Mouse (Mus musculus) 3T3-L1 (cell line): ENCODE measurements around the gene Zfp446.

Source experiments
- DNase-seq: peaks from one replicate; pipeline ENCODE4 v3.0.0-alpha.2; 2015; ENCODE audit warnings: low read depth, low spot score

Gene Zfp446

DNA sequence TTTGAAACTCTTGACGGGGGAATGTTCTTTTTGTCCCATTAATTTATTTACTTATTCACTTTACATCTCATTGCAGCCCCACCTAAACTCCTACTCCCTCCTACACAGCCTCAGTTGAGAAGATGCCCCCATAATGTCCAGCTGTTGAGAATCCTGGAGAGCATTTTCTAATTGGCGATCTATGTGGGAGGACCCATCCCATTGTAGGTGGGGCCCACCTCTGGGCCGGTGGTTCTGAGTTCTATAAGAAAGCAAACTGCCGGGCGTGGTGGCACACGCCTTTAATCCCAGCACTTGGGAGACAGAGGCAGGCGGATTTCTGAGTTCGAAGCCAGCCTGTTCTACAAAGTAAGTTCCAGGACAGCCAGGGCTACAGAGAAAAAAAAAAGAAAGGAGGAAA, 9.3 kb downstream of the Zfp446 start:
- no peak for DNase-seq

- DNase-seq: no peak
Observed at GRCm38 (mm10) chr7:12987409-12988189, 10.0 kb downstream of the Zfp446 start.

- DNase-seq: peak; percentile 29
Observed at GRCm38 (mm10) chr7:12992222-12992621, 14.6 kb downstream of the Zfp446 start.

DNA sequence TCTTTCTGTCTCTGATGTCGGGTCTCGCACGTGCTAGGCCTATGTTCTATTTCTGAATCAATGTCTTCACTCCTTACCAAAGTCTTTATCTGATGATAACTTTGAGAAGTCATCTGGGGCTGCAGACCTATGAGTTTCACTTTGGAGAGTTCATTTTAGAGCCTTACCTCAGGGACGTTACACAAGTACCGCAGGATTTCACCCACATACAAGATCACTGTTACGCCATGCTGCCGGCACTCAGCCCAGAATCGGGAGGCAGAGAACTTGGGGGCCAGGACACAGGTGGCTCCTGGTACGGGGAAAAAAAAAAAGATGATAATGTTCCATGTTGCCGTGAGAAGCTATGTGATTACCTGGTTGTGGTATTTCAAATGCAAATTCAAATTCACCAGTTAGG, 15.5 kb downstream of the Zfp446 start:
- DNase-seq: no peak

- DNase-seq: no peak
Observed at GRCm38 (mm10) chr7:12995862-12996261, 18.2 kb downstream of the Zfp446 start.

GRCm38 (mm10) chr7:12997230-12997629, 19.6 kb downstream of the Zfp446 start:
- no peak for DNase-seq

- DNase-seq: no peak
Observed at GRCm38 (mm10) chr7:12998053-12998452, 20.4 kb downstream of the Zfp446 start, which contains the start of gene Slc27a5. Gene Slc27a5, minus strand, starts transcription at chr7:12998192.

DNA sequence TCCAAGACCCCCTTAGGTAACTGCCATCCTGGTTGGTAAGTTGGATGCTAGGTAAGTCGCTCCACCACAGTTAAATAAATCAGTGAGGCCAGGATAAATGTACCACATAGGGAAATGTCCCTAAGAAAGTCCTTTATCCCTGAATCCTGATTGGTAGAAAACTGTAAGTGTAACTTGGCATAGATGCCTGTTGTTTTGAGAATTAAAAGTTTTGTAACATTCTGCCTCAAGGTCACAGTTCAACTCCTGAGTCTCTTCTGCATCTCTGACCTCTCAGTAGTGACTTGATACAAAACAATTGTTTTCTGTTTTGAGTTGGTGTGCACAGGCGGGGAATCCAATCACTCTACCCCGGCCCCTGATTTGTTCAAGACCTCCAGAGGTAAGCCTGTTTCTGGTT, 21.2 kb downstream of the Zfp446 start, which contains the start of gene Trim28:
TSS of gene Trim28 (plus strand) at position 264 of the 400 bp plus-strand sequence.
- DNase-seq: no peak

DNA sequence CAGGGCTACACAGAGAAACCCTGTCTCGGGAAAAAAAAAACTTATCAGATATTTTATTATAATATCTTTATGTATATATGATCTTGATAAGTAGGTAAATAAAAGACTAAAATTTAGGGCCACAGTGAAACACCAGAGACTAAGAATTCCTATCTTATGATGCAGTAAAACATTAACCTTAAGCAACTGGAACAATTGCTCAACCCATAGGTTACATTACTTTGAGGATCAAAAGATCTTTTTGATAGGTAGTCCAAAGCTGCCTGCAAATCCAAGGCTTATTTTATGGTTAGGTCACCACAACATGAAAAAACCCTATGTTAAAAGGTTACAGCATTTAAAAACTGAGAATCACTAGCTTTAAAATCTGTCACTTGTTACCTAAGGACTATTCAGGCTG, 23.9 kb downstream of the Zfp446 start:
- DNase-seq: no peak

GRCm38 (mm10) chr7:13003380-13003779, 25.7 kb downstream of the Zfp446 start:
- DNase-seq: no peak

DNA sequence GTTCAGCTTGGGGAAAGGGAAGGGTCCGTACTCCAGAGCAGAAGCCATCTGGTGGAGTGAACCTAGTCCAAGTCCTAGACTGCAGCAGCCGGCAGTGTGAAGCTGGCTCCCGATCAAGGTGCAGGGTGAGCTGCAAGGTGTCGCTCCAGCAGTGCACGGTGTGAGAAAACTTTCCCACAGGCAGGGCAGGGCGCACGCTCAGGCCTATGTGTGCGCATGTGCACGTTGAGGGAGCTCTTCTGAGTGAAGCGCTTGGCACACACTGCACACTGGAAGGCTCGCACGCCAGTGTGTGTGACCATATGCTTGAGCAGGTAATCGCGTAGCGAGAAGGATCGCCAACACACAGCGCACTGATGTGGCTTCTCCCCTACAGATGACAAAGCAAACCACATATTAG, 28.4 kb downstream of the Zfp446 start:
- DNase-seq: no peak

DNA sequence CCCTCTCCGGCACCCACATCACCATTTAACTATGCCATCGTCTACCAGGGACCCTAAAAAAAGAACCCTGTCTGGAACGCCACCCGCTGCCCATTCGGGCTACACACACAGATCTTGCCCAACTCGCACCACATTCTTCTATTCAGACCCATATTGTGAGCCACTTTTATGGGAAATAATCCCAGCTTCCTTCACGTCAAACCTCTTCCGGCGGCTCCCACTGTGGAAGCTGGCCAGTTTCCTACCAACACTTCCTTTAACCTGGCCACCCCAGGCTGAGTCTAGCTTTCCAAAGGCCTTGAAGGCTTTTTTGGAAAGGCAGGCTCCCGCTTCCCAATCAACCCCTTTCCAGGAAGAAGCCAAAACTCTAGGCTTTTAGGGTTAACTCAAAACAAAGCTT, 28.9 kb downstream of the Zfp446 start:
- DNase-seq: no peak

DNA sequence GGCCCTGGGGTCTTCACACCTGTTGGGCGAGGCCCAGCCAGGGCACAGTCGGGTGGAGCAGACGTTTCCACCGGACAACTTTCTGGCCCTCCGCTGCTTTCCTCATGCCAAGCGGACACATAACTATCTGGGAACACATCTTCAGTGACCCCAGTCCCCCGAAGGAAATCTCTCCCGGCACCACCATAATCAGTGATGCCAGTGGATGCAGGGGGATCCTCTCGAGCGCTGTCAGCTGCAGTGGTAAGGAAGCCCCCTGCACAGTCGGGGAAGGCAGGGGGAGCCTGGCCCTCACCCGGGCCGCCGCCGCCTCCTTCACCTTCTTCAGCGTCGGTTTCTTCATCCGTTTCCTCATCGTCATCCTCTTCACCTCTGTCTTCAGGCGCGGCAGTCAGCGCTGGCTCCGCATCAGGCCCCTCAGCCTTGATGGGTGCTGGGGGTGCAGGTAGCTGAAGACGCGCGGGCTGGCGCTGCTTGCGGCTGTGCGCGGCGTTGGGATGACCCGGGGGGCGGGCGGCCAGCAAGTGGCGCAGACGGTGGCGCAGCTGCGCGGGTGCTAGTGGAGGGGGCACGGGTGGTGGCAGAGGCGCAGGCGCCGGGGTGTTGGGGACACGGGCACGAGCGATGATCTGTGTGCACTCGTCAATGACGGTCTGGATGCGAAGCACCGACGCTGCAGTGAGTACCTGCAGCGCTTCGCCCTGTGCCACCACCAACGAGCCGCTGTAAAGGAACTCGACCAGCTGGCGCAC, 29.9 kb downstream of the Zfp446 start:
- no peak for DNase-seq

- peak; percentile 96 for DNase-seq
Observed at GRCm38 (mm10) chr7:13009143-13010004, 31.7 kb downstream of the Zfp446 start.

DNA sequence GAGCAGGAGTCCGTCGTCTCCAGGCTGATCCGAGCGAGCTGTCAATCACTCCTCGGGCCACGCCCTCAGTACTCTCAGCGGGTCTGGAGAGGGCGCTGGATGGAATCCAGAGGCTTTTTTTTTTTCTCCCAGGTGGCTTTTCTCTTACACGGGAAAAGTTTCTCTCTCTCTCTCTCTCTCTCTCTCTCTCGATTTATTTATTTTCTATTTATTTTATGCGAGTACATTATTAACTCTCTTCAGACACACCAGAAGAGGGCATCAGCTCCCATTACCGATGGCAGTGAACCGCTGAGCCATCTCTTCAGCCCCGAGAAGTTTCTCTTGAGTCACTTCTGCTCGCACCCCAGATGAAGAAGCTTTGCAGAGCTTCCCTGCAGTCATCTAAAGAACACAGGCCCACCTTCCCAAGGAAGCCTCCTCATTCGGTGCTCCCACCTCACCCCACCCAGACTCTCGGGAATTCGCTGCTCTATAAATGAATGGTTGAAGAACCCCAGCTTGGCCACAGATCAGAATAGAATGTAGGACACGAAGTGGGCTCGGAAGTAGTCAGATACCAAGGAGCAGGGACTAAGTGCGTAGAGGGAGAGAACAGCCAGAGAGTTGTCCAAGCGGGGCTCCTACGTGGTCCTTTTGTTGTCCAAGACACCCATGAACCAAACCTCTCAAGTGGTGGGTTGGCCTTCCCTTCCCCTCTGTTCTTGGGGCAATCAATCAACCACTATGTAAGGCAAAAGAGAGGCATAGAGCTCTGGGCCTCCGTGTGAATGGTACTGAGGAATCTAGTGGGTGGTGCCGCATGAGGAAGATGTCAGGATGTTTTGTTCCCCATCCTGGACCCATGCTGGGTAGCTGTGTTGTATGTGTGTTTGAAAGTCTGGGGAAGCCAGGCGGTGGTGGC, 32.6 kb downstream of the Zfp446 start, which contains the start of gene Zbtb45:
TSS of gene Zbtb45 (minus strand) at position 30 of the 904 bp plus-strand sequence.
- DNase-seq: peak; percentile 22

GRCm38 (mm10) chr7:13013671-13014070, 36.0 kb downstream of the Zfp446 start:
- DNase-seq: no peak

- no peak for DNase-seq
Observed at GRCm38 (mm10) chr7:13014275-13014839, 36.7 kb downstream of the Zfp446 start.

- DNase-seq: no peak
Observed at GRCm38 (mm10) chr7:13015217-13015616, 37.6 kb downstream of the Zfp446 start.

DNA sequence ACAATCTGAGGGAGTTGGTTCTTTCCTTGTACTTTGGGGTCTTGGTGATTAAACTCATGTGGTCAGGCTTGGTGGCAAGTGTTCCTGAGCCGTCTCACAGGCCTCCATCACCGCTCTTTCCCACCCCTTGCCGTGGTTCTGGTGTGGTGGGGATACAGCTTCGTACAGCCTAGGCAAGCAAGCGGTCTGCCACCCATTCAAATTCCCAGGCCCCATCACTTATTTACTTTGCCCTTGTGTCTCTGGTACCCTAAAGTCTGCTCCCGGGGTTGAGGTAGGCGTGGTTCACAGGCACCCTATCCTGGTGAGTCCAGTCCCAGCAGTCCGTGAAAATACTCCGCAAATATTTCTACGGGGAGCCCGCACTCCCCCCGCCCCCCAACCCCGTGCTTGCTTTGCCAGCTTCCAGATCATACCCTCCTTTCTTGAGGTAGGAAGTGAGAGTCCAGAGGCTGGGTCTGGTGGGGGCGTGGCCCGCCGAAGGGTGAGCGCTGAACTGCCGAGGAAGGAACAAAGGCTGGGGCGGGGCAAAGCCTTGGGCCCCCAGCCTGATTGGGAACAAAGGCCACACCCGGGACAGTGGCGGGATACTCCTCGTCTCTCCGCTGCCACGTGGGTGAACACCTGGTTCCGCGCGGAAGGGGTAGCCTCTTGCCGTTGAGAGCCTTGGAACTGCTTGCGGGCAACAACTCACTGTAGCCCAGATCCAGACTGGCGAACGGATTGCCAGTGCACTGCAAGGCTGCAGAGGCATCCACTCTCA, 45.3 kb downstream of the Zfp446 start:
- peak; percentile 36 for DNase-seq
